Mouse (Mus musculus): Measurements from ENCODE around the gene Srsf2. TPM values are rescaled to one million over a fixed set of nuclear protein-coding genes. Genes with fewer than 3 reads are reported as not detected.

The Srsf2 gene
- polyA plus RNA-seq, 1 experiment, result 1,171 TPM

DNA sequence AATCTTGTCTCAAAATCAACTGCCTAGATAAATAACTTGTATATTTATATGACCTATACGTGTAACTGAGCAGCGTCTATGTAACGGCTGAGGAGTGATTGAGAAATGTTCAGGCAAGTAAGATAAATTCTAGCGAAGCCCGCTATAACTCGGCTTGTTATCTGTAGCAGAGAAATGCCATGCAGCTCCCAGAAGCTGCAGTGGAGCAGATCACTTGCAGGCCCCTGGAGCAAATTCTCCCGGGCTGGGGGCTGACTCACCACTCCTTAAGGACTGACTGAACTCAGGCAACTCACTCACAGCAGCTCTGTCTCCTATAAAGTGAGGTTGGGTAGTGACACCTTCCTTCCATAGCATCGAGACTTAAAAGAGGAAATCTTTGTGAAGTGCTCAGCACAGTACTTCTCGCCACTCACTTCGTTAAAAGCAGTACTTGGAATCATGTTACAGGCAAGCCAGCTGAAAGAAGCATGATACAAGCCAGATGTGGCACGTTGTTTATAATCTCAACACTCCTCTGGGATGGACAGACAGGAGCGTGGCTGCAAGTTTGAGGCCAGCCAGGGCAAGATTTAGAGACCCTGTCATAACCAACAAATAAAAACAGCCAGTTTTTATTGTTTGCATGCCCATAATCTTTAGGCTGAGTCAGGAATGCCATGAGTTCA, 4.4 kb upstream of the Srsf2 start:
- Histone ChIP-seq H3K27ac (ENCODE audit: control insufficient read depth, insufficient read depth, low read length) (no peak overlapping the region), H3K27me3 (ENCODE audit: control insufficient read depth, insufficient read depth, low read length) (no peaks in the 10 kb centered on the region), H3K36me3 (ENCODE audit: control insufficient read depth, insufficient read depth, low read length) (peaks cover 7% of the 10 kb centered on the region), H3K4me3 (ENCODE audit: control insufficient read depth, insufficient read depth, low read length) (no peak overlapping the region), H3K4me1 (replicated peaks; ENCODE audit: control insufficient read depth, insufficient read depth, low read length) (no peaks in the 10 kb centered on the region)
- DNase-seq, result no peak
- 93% methylated on average over 12 of the region's 12 CpGs for WGBS
- TF ChIP-seq POLR2A (IDR thresholded peaks at IDR 0.05; ENCODE audit: control insufficient read depth, extremely low read depth, insufficient read depth, low read length, poor library complexity), result no peak
- TF ChIP-seq CTCF (IDR thresholded peaks at IDR 0.05; ENCODE audit: borderline replicate concordance, control insufficient read depth, extremely low read depth, insufficient read depth, low read length, poor library complexity), result no peak

DNA sequence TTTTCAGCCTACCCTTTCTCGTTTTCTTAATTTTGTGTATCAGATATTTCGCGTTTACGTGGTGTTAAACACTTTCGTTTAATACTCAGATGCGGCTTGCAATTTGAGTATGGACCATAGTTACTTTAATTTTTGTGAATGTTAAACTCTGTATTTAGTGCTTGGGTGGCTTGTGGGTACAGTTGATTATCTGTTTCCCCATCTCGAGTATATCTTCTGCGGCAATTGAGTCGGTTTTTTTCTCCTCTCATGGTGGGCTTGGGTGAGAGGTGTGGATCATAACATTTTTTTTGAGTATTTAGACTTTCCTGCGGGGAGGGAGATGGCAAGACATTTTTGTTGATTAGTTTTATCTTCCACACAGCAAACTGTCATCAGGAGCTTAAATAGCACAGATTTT, 1.4 kb upstream of the Srsf2 start:
- Histone ChIP-seq H3K27ac (ENCODE audit: control insufficient read depth, insufficient read depth, low read length) (no peak overlapping the region), H3K4me1 (replicated peaks; ENCODE audit: control insufficient read depth, insufficient read depth, low read length) (no peaks in the 10 kb centered on the region), H3K36me3 (ENCODE audit: control insufficient read depth, insufficient read depth, low read length) (peaks cover 21% of the 10 kb centered on the region), H3K4me3 (ENCODE audit: control insufficient read depth, insufficient read depth, low read length) (peak overlapping the region; percentile 78; the same call in 1 of the 2 replicates), H3K27me3 (ENCODE audit: control insufficient read depth, insufficient read depth, low read length) (no peaks in the 10 kb centered on the region)
- 4% methylated on average over 10 of the region's 10 CpGs for WGBS
- DNase-seq, result no peak
- TF ChIP-seq POLR2A (IDR thresholded peaks at IDR 0.05; ENCODE audit: control insufficient read depth, extremely low read depth, insufficient read depth, low read length, poor library complexity) (no peak), CTCF (IDR thresholded peaks at IDR 0.05; ENCODE audit: borderline replicate concordance, control insufficient read depth, extremely low read depth, insufficient read depth, low read length, poor library complexity) (no peak)

GRCm38 (mm10) chr11:116853512-116853928, 626 bp upstream of the Srsf2 start:
- Histone ChIP-seq H3K4me3 (ENCODE audit: control insufficient read depth, insufficient read depth, low read length) (peak overlapping the region; percentile 78), H3K27ac (ENCODE audit: control insufficient read depth, insufficient read depth, low read length) (peak overlapping the region; percentile 79), H3K27me3 (ENCODE audit: control insufficient read depth, insufficient read depth, low read length) (no peaks in the 10 kb centered on the region), H3K4me1 (replicated peaks; ENCODE audit: control insufficient read depth, insufficient read depth, low read length) (no peaks in the 10 kb centered on the region), H3K36me3 (ENCODE audit: control insufficient read depth, insufficient read depth, low read length) (peaks cover 27% of the 10 kb centered on the region)
- peak; percentile 97 for DNase-seq
- WGBS, result under 1% methylated on average over 36 of the region's 36 CpGs
- TF ChIP-seq POLR2A (IDR thresholded peaks at IDR 0.05; ENCODE audit: control insufficient read depth, extremely low read depth, insufficient read depth, low read length, poor library complexity) (peak; percentile 44; the same call in 1 of the 2 replicates), CTCF (IDR thresholded peaks at IDR 0.05; ENCODE audit: borderline replicate concordance, control insufficient read depth, extremely low read depth, insufficient read depth, low read length, poor library complexity) (peak; percentile 14; the same call in 1 of the 2 replicates)

DNA sequence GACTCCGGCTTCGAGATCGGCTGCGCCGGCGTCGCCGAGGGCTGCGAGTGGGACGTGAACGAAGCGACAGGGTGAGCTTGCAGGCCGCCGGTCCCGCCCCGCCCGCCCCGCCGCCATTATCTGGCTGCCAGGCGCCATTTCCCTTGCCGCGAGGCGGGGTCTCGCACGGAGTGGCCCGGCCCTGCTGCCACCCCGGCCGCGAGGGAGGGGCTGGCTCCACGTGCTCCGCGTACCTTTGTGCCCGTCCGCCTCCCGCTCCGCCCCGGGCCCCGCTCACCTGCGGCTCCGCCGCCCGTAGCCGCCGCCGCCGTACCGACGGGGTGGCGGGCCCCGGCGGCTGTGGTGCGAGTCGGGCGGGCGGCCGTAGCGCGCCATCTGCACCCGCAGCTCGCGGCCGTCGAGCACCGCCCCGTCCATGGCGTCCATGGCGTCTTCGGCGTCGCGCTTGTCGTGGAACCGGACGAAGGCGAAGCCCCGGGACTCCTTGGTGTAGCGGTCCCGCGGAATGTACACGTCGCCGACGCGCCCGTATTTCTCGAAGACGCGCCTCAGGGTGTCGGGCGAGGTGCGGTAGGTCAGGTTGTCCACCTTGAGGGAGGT, 503 bp downstream of the Srsf2 start, which contains the start of gene Mfsd11:
TSS of gene Mfsd11 (plus strand) at position 150 of the 600 bp plus-strand sequence.
- peak within 1 kb of the TSS; percentile 81 for H3K27ac ChIP-seq (ENCODE audit: control insufficient read depth, insufficient read depth, low read length)
- H3K4me1 ChIP-seq (replicated peaks; ENCODE audit: control insufficient read depth, insufficient read depth, low read length), result no peaks in the 10 kb centered on the region
- under 1% methylated on average over 88 of the region's 91 CpGs for WGBS
- no peaks in the 10 kb centered on the region for H3K27me3 ChIP-seq (ENCODE audit: control insufficient read depth, insufficient read depth, low read length)
- H3K4me3 ChIP-seq (ENCODE audit: control insufficient read depth, insufficient read depth, low read length), result peak within 1 kb of the TSS; percentile 85
- DNase-seq, result peak; percentile 84
- peaks cover 33% of the 10 kb centered on the region for H3K36me3 ChIP-seq (ENCODE audit: control insufficient read depth, insufficient read depth, low read length)
- TF ChIP-seq CTCF (IDR thresholded peaks at IDR 0.05; ENCODE audit: borderline replicate concordance, control insufficient read depth, extremely low read depth, insufficient read depth, low read length, poor library complexity) (no peak), POLR2A (IDR thresholded peaks at IDR 0.05; ENCODE audit: control insufficient read depth, extremely low read depth, insufficient read depth, low read length, poor library complexity) (no peak)

GRCm38 (mm10) chr11:116851576-116852290, 1.2 kb downstream of the Srsf2 start:
- whole genome bisulfite sequencing, result under 1% methylated on average over 29 of the region's 29 CpGs

GRCm38 (mm10) chr11:116850833-116851477, 1.9 kb downstream of the Srsf2 start:
- TF ChIP-seq POLR2A (IDR thresholded peaks at IDR 0.05; ENCODE audit: control insufficient read depth, extremely low read depth, insufficient read depth, low read length, poor library complexity) (no peak), CTCF (IDR thresholded peaks at IDR 0.05; ENCODE audit: borderline replicate concordance, control insufficient read depth, extremely low read depth, insufficient read depth, low read length, poor library complexity) (no peak)
- peaks cover 33% of the 10 kb centered on the region for H3K36me3 ChIP-seq (ENCODE audit: control insufficient read depth, insufficient read depth, low read length)
- H3K27ac ChIP-seq (ENCODE audit: control insufficient read depth, insufficient read depth, low read length), result no peak overlapping the region
- no peak overlapping the region for H3K4me3 ChIP-seq (ENCODE audit: control insufficient read depth, insufficient read depth, low read length)
- no peak for DNase-seq
- H3K27me3 ChIP-seq (ENCODE audit: control insufficient read depth, insufficient read depth, low read length), result no peaks in the 10 kb centered on the region
- 7% methylated on average over 6 of the region's 6 CpGs for WGBS
- H3K4me1 ChIP-seq (replicated peaks; ENCODE audit: control insufficient read depth, insufficient read depth, low read length), result no peaks in the 10 kb centered on the region

More at GRCm38 (mm10) chr11:116851576-116852290, 1.2 kb downstream of the Srsf2 start:
- TF ChIP-seq CTCF (IDR thresholded peaks at IDR 0.05; ENCODE audit: borderline replicate concordance, control insufficient read depth, extremely low read depth, insufficient read depth, low read length, poor library complexity) (no peak), POLR2A (IDR thresholded peaks at IDR 0.05; ENCODE audit: control insufficient read depth, extremely low read depth, insufficient read depth, low read length, poor library complexity) (no peak)
- Histone ChIP-seq H3K4me1 (replicated peaks; ENCODE audit: control insufficient read depth, insufficient read depth, low read length) (no peaks in the 10 kb centered on the region), H3K27ac (ENCODE audit: control insufficient read depth, insufficient read depth, low read length) (peak overlapping the region; percentile 81), H3K4me3 (ENCODE audit: control insufficient read depth, insufficient read depth, low read length) (peak overlapping the region; percentile 85), H3K36me3 (ENCODE audit: control insufficient read depth, insufficient read depth, low read length) (peaks cover 33% of the 10 kb centered on the region), H3K27me3 (ENCODE audit: control insufficient read depth, insufficient read depth, low read length) (no peaks in the 10 kb centered on the region)
- DNase-seq, result no peak

Data from thymus, adult 2 months (tissue).